Mouse (Mus musculus) Patski (cell line): ENCODE measurements around the gene Cdhr4. TPM values are rescaled to one million over a fixed set of nuclear protein-coding genes. Genes with fewer than 3 reads are reported as not detected.
"Not testable (repeated sequence)": the region's sequence is repeated elsewhere in the genome, so short reads cannot be mapped to it uniquely, and the experiment has no call there.

Experiments
- ATAC-seq: fragments of 100-300 bp; one replicate; pipeline ENCODE4 v1.8.0; 2021
- CTCF ChIA-PET: fragments of 350-600 bp; sonication (Branson Sonifier 250); formaldehyde crosslinking; loops from one replicate; lab custom pipeline; 2022; ENCODE audit warnings: inconsistent platforms; lab: Charles Lee
- POLR2A ChIA-PET: fragments of 350-600 bp; sonication (Branson Sonifier 250); formaldehyde crosslinking; loops from one replicate; lab custom pipeline; 2022; ENCODE audit warnings: antibody characterized with exemption, inconsistent platforms; lab: Charles Lee
- DNase-seq: peaks from one replicate; pipeline ENCODE4 v3.0.0-alpha.2; 2011; ENCODE audit warnings: low read depth, low spot score
- H3K27me3 ChIP-seq: fragments of 371-371 bp; one replicate; pipeline ENCODE4 v1.5.1; 2021
- CTCF ChIP-seq: fragments of 100-300 bp; IDR thresholded peaks from one replicate; pipeline ENCODE4 v1.5.1; 2021
- in situ Hi-C: fragments of 300-500 bp; cut with MboI; formaldehyde crosslinking; loops from 3 replicates; pipeline ENCODE4 v1.11.1; 2018; ENCODE audit warnings: low pct_unique_long_range_greater_than_20kb, mixed read lengths
- polyA plus RNA-seq: library from polyadenylated mRNA; unstranded; gene quantifications from one replicate; pipeline ENCODE4 v1.2.3, GENCODE M21; 2021

Cdhr4 gene
- polyA plus RNA-seq, 1 experiment from 2014 or later: not detected

GRCm38 (mm10) chr9:108001922-108002770 lies 9.8 kb downstream of the Cdhr4 start, which contains the start of gene Ip6k1:
Ip6k1 (plus strand) TSS chr9:108002501.
- ChIA-PET CTCF (interaction anchor here (0.7 to 1.2 kb wide), 5 partner anchors 15 to 98 kb away, joined by 3 to 4 read pairs (median 3); no protein-coding TSS in a partner anchor), POLR2A (interaction anchor here (0.6 to 1.4 kb wide), 5 partner anchors 10 to 97 kb away, joined by 3 to 4 read pairs (median 4); partner anchors contain the start of genes Cdhr4 and Uba7)
- H3K27me3 ChIP-seq: peaks cover 4% of the 10 kb centered on the region
- ATAC-seq: peak; percentile 91
- in situ Hi-C loops: no loop called here
- TF ChIP-seq CTCF: no peak
- DNase-seq: peak; percentile 99

DNA sequence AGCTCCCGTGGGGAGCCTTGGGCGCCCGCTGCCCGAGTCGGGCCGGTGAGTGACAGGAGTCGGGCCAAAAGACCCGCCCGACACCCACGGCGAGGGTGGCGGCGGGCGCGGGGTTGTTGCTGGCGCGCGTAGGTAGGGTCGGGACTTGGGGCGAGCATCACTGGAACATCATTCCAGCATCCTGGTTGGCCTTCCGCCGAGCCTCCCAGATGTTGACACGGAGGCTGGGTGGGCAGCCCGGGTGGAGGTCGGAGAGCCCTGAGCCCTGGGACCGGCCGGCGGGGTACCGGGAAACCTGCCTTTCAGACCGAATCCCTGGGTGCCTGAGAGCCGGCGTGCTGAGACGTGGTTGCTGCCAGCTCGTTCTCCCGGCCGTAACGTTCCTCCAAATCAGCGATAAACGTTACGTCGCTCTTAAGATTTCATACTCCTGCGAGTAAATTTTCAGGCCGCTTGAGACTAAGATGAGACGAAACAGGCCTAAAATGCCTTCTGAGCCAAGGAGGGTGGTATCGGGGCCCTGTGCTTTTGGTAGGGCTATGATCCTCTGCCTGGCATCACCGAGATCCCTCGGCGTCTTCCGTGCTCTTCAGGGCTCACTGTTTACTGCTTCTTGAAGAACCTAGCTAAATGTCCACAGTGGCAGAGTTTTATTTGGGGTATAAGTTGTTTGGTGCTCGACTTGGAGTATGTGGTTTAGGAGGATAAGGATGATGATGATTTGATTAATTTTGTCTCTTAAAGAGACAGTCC lies 10.7 kb downstream of the Cdhr4 start:
- TF ChIP-seq CTCF: no peak
- ATAC-seq (peak; percentile 24), DNase-seq (no peak)
- in situ Hi-C loops: no loop called here
- no peaks in the 10 kb centered on the region for H3K27me3 ChIP-seq
- ChIA-PET CTCF (interaction anchor here (1.1 kb wide), 1 partner anchor 25 kb away, joined by 3 read pairs; no protein-coding TSS in a partner anchor), POLR2A (interaction anchor here (0.6 to 1.4 kb wide), 5 partner anchors 11 to 98 kb away, joined by 3 to 4 read pairs (median 4); partner anchors contain the start of genes Cdhr4 and Uba7)

DNA sequence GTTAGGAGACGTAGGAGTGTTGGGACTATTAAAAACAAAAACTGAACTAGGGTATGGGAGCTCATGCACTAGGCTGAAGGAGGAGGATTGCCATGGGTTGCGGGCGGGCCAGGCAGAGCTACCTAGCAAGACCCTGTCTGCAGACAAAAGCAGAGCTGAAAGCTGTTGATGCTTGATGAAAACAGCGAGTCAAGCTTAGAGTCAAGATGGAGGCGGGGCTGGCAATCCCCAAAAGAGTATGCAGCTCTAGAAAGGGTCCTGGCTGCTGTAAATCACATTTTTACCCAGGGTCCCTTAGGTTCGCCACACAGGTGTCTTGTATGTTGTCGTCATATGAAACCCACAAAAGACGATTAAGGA lies 11.2 kb downstream of the Cdhr4 start:
- no peaks in the 10 kb centered on the region for H3K27me3 ChIP-seq
- TF ChIP-seq CTCF: no peak
- POLR2A ChIA-PET: interaction anchor here (1.1 to 1.4 kb wide), 2 partner anchors 28 to 98 kb away, joined by 4 read pairs; partner anchors contain the start of gene Uba7
- in situ Hi-C loops: no loop called here
- CTCF ChIA-PET: no interaction called here
- DNase-seq (no peak), ATAC-seq (no peak)

GRCm38 (mm10) chr9:108008041-108008440 lies 15.7 kb downstream of the Cdhr4 start:
- DNase-seq (no peak), ATAC-seq (no peak)
- in situ Hi-C loops: no loop called here
- ChIA-PET CTCF (no interaction called here), POLR2A (no interaction called here)
- no peak for TF ChIP-seq CTCF
- H3K27me3 ChIP-seq: no peaks in the 10 kb centered on the region

DNA sequence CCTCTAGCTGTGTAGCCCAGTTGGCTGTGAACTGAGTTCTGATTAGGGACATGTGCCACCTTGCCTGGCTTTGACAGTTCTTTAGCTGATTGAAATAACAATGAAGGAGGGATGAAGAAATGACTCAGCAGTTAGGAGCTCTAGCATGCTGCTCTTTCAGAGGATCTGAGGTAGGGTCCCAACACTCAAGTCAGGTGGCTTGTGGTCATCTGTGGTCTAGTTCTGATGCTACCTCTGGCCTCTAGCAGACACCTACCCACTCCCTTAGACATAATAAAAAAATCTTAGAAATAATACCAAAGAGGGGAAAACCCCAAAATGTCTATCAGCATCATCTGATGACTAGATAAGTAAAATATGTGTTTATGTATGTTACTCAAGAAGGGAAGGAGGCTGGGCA lies 18.1 kb downstream of the Cdhr4 start:
- CTCF ChIA-PET: no interaction called here
- no peaks in the 10 kb centered on the region for H3K27me3 ChIP-seq
- ATAC-seq (no peak), DNase-seq (no peak)
- in situ Hi-C loops: no loop called here
- POLR2A ChIA-PET: no interaction called here
- no peak for TF ChIP-seq CTCF

DNA sequence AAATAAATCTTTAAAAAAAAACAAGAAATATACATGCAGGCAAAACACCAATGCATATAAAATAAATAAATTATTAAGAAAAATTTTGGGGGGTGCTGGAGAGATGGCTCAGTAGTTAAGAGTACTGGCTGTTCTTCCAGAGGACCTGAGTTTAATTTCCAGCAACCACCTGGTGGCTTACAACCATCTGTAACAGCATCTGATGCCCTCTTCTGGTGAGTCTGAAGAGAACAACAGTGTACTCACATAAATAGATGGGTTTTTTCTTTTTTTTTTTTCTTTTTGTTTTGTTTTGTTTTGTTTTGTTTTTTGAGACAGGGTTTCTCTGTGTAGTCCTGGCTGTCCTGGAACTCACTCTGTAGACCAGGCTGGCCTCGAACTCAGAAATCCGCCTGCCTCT lies 21.3 kb downstream of the Cdhr4 start:
- H3K27me3 ChIP-seq, POLR2A ChIA-PET, in situ Hi-C loops, CTCF ChIA-PET, ATAC-seq, DNase-seq: not testable (repeated sequence)
- peak; percentile 46 for TF ChIP-seq CTCF

- in situ Hi-C loops: no loop called here
- no peak for DNase-seq
- ChIA-PET CTCF (no interaction called here), POLR2A (no interaction called here)
- H3K27me3 ChIP-seq: no peaks in the 10 kb centered on the region
- ATAC-seq: no peak
- no peak for TF ChIP-seq CTCF
Measured at GRCm38 (mm10) chr9:108017127-108017526, 24.8 kb downstream of the Cdhr4 start.

DNA sequence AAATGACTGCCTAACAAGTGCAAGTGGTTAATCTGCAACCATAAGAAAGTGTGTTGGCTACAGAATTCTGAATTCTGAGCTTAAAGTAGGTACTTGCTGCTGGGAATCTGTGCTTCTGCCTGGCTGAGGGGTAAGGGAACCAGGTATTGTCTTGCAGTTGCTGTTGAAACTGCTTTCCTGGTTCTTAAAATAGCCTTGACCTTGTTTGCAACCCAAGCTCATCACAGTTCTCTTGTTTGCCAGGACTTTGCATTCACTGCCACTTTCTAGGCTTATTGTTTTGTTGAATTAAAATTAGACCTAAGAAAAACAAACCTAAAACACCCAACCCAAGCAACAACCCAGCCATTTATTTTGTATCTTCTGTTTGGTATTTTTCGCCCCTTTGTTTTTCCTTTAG lies 28.4 kb downstream of the Cdhr4 start:
- H3K27me3 ChIP-seq: no peaks in the 10 kb centered on the region
- ChIA-PET POLR2A (no interaction called here), CTCF (no interaction called here)
- no peak for TF ChIP-seq CTCF
- ATAC-seq (no peak), DNase-seq (no peak)
- in situ Hi-C loops: no loop called here

DNA sequence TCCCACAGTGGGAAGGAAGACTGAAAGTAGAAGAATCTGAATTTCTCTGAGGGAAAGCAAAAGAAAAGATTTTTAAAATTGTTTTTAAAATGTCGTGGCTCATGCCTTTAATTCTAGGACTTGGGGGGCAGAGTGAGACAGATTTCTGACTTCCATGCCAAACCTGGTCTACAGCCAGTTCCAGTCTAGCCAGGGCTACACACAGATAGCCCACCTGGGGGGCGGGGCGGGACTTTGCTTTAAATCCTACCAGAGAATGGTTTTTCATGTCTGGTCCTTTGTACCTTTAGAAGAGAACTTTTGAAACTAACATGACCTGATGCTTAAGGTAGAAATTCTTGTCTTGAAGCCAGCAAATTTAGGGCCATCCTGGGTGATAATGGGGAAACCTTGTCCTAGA lies 30.9 kb downstream of the Cdhr4 start:
- in situ Hi-C loops: no loop called here
- TF ChIP-seq CTCF: no peak
- ATAC-seq (no peak), DNase-seq (no peak)
- ChIA-PET POLR2A (no interaction called here), CTCF (no interaction called here)
- H3K27me3 ChIP-seq: no peaks in the 10 kb centered on the region

DNA sequence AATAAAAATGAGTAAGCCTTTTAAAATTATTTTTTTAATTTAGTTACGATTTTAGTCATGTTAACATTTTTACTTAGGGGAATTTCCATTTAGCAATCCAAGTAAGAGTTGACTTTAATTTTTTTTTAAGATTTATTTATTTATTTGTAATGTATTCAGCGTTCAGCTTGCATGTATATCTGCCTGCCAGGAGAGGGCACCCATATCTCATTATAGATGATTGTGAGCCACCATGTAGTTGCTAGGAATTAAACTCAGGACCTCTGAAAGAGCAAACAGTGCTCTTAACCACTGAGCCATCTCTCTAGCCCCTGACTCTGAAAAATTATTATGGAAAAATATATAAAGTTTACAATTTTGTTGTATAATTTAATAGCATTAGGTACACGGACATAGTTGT lies 34.3 kb downstream of the Cdhr4 start:
- in situ Hi-C loops: no loop called here
- ATAC-seq (no peak), DNase-seq (no peak)
- H3K27me3 ChIP-seq: no peaks in the 10 kb centered on the region
- ChIA-PET POLR2A (interaction anchor here (0.7 kb wide), 1 partner anchor 24 kb away, joined by 3 read pairs; no protein-coding TSS in a partner anchor), CTCF (interaction anchor here (1.1 to 1.3 kb wide), 2 partner anchors 18 to 27 kb away, joined by 3 read pairs; partner anchors contain the start of gene Amigo3)
- TF ChIP-seq CTCF: peak; percentile 41

GRCm38 (mm10) chr9:108027867-108028266 lies 35.6 kb downstream of the Cdhr4 start:
- peak; percentile 35 for TF ChIP-seq CTCF
- no peak for DNase-seq
- ChIA-PET POLR2A (no interaction called here), CTCF (no interaction called here)
- no peak for ATAC-seq
- H3K27me3 ChIP-seq: no peaks in the 10 kb centered on the region
- in situ Hi-C loops: no loop called here
